Mouse (Mus musculus): Measurements from ENCODE around the gene 2010111I01Rik.
"Not testable (repeated sequence)": the region's sequence is repeated elsewhere in the genome, so short reads cannot be mapped to it uniquely, and the experiment has no call there.

2010111I01Rik gene

DNA sequence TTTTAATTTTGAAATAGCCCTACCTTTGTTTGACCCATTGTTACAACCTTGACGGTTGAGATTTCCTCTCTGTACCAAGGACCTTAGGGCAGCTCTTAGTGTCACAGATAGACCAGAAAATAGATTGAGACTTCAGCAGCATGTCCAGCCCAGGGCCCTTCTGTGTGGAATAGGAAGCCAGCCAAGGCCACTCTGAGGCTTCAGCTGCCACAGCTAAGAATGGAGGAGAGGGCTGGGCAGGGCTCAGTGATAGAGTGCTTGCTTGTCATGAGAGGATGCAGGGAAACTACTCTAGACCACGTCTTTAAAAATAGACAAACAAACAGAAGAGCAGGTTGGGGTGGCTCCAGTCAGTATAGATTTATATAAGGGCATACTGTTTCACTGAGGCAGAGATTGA lies 234.9 kb downstream of the 2010111I01Rik start:
- DNase-seq (ENCODE audit: extremely low spot score) = no peak

DNA sequence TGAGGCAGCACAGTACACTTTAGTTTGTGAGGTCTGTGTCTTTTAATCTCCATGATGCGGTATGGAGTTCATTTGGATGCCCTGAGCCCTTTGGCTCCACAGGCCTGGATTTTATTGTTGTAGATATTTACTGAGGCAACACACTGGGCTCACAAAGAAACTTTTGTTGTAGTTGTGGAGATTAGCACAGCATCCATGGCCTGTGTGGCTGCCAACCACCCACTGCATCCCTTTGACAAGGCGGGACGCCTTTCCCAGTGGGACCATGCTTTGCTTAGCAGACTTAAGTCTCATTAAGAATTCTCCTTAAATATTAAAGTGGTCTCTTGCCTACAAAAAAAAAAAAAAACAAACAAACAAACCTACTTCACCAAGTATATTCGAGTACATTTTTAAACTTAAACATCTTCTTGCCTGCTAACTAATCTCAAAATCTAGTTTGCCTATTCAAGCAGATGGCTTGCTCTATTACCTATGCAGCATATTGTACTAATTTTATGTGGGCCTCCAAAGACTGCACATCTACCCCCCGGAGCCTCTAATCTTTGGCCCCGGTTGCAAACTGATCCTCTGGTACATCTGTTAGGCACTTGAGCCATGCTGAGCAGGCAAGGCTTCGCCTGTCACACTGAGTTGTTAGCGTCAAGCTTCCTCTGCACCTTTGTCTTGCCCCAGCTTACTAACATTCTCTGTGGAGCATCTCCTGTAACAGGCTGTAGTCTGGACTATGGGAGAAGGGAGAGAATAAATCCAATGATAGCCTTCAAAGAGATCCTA lies 239.0 kb downstream of the 2010111I01Rik start:
- DNase-seq (ENCODE audit: extremely low spot score) = no peak

DNA sequence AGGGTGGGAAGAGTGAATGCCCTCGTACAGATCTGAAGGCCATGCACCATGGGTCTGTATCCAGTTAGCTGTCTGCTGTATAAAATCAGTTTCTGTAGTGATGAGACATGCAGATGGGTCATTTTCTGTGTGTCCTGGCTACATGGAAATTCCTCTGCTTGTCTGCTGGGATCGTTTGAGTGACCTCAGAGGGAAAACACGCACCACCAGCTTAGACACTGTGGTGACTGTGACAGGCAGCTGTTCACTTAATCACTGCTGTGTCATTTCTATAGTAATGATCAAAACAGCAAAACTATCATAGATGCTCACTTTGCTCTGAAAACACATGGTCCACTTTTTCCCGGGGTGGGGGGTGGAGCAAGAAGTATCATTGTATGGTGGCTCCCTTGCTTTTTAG lies 241.1 kb downstream of the 2010111I01Rik start:
- no peak for DNase-seq (ENCODE audit: extremely low spot score)

DNA sequence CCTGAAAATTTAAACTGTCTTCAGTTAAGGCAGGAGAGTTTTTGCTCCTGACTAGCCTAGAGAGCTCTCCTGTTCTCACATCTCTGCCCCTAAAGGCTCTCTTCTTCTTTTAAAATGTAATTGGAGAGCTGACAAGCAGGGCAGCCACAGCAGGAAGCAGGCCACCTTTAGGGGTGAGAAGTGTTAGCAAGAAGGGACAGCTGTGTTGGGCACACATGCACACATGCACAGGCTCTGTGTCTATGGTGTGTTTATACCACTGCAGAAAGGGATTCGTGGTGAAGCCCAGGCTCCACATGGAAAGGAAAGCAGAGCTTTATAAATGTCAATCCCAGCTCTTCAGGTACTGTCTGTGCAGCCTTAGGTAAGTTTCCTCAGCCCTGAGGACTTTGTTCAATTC lies 241.7 kb downstream of the 2010111I01Rik start:
- no peak for DNase-seq (ENCODE audit: extremely low spot score)

DNA sequence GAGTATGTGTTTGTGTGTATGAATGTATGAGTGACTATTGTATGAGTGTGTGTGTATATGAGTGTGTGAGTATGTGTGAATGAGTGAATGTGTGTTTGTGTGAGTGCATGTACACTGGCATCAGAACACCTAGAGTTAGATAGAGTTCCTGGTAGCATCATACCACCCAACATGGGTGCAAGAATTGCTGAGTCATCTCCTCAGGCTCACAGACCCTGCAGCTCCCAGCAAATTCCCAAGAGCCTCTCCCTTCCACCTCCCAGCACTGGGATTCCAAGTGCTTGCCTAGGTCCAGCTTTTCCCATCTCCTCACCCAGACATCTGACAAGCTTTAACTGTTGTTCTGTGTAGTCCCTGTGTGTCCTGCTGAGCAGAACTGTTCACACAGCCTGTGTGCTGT lies 251.8 kb downstream of the 2010111I01Rik start:
- no peak for DNase-seq (ENCODE audit: extremely low spot score)

DNA sequence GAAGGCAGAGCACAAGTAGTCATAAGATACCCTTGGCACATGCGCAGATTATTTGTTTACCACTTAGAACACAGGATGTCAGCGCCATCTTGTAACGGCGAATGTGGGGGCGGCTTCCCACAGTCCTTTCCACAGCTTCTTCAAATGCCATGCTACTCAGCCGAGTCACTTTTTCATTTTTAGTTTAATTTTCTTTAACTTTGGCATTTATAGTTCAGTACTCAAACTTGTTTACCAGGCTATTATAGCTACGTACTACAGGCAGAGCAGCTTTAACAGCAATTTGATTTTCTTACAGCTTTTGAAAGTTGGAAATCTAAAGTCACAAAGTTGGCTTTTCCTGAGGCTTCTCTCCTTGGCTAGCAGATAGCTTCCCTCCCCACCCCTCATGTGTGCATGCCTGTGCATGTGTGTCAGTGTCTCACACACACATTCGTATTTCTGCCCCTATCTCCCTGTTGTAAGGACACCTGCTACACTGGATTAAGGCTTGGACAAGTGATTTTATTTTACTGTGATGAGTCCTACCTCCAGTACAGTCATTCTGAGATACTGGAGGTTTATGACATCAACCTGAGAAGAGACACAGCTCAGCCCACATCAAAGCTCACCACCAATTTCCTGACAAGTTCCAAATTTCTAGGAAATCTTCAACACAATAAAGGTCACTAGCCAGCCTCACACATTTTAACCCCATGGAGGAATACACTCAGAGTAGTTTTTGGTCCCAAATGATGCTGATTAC lies 258.5 kb downstream of the 2010111I01Rik start:
- DNase-seq (ENCODE audit: extremely low spot score) = no peak

DNA sequence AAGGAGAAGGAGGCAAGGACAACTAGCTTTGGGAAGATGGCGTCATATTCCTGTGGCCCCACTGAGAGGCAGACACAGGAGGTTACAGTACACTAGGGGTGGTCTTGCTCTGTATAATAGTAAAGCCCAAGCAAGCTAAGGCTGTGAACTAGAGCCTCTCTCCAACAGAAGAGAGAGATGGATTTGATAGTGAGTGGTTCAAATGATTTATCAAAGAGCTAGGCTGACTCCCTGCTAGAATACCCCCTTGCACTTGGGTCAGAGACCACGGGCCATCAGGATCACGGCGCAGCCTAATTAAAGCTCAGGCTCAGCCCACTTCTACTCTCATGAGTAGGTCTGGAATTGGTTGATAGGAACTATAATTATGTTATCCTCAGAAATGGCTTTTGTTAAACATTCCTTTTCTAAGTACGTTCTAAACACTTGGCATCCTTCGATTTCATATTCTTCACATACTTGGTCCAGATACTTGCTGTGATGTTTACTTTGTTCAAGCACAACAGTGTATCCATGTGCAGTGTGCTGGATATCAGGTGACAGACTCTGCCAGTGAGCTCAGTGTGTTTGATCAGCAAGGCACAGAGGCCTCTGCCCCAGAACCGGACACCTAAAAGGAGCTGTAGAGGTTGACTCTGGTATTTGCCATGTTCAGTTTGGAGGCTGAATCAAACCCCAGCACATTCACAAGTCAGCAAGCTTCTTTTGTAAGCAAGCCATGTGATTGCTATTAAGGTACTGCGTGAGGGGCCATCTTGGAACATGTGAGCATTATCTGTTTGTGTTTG lies 261.3 kb downstream of the 2010111I01Rik start:
- no peak for DNase-seq (ENCODE audit: extremely low spot score)

DNA sequence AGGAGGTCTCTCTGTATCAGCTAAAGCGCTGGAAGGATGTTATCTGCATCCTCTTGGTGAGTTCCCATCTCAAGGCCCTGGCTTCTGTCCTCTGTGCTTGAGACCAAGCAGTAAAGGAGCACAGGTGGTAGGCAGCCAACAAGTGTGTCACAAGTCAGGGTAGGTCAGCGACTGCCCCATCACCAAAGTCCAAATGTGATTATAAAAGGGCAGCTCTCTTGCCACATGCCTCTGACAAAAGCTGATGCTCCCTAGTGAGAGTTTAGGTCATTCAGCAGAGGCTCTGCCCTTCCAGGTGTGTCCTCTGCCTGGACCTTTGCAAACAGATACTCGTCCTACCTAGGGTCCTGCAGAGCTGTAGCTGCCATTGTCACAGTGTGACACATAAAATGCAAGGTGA lies 263.1 kb downstream of the 2010111I01Rik start:
- DNase-seq (ENCODE audit: extremely low spot score) = no peak

DNA sequence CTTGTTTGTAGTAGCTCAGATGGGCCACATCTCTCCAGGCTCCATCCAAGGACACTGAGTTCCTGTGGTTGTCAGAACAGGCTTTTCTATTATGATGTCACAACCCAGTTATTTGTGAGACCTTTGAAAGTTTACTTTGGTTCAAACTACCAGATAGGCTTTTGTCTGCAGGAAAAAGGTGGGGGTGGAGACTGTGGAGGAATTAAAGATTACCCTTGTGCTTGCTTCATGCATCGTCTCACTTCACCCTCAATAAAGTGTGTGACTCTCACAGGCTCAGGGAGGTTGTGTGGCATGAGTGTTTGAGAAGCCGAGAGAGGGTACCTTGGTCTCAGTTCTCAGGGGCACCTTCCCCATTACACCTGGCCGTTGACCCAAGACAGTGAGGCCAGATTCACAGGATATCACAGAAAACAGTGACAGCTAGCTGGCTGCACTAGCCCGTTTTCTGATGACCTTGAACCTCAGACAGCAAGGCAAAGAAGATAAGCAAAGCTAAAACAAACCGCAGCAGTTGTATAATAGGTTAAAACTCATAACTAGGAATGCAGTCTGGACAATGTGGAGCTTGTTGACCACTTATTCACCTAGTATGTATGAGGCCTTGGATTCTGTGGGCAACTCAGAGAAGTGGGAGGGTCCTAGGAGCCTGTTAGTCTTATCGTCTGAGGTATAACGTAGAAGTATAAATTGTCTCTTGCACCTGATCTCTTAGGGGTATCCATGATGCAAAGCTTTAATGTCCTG lies 266.4 kb downstream of the 2010111I01Rik start:
- no peak for DNase-seq (ENCODE audit: extremely low spot score)

DNA sequence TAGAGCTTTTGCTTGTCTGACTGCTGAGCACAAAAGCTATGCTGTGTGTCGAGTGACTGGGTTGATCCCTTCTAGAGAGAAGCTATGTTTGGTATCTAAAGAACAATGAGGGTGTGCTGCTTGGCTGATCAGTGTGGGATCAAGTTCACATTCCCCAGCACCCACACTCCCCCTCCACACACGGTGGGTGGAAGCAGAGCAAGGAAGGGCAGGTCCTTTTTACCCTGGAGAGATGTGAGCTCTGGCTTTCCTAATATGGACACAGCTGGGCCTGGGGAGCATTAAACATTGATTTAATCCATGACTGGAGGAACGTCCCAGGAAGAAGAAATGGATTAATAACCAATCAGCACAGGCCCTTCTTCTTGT lies 267.0 kb downstream of the 2010111I01Rik start:
- no peak for DNase-seq (ENCODE audit: extremely low spot score)

DNA sequence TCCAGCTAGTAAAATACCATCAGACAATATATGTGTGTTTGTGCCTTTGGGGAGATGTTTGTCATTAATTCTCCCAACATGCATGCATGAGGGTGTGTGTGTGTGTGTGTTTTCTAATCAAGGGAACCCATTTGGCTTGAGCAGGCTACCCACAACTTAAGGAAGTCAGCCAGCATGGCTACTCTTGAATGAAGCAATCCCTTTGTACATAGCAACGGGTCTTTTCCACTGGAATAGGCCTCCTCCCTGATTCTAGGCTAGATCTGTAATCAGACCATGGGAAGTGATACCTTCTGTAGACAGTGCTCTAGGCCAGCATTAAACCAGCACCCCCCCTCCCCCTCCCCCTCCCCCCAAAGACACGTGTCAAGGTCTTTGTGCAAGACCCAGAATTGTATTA lies 267.9 kb downstream of the 2010111I01Rik start:
- DNase-seq (ENCODE audit: extremely low spot score) = no peak

DNA sequence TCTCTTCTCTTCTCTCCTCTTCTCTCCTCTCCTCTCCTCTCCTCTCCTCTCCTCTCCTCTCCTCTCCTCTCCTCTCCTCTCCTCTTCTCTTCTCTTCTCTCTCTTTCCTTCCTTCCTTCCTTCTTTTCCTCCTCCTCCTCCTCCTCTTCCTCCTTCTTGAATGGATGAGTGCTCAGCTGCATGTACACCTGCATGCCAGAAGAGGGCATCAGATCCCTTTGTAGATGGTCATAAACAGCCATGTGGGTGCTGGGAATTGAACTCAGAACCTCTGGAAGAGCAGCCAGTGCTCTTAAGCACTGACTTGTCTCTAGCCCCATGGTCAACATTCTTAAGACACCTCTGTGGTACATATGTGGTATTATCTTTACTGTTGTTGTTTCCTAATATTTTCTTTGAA lies 269.8 kb downstream of the 2010111I01Rik start:
- not testable (repeated sequence) for DNase-seq (ENCODE audit: extremely low spot score)

DNA sequence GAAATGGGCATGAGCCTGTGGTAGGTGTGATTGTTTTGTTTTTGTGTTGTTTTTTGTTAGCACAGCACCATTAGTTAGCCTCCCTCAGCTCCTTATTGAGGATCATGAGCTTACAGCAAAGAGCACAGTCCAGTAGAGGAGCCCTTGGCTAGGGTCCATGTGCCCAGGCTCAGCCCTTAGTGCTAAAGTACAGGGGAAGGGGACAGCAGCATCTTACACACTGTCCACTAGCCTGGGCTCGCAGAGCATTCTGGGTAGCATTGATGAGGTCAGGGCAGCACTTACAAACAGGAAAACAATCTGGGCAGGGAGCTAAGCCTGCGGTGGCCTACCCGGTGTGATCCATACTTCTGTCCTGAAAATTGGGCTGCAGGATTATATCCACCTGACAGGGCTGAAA lies 270.9 kb downstream of the 2010111I01Rik start:
- DNase-seq (ENCODE audit: extremely low spot score) = no peak

DNA sequence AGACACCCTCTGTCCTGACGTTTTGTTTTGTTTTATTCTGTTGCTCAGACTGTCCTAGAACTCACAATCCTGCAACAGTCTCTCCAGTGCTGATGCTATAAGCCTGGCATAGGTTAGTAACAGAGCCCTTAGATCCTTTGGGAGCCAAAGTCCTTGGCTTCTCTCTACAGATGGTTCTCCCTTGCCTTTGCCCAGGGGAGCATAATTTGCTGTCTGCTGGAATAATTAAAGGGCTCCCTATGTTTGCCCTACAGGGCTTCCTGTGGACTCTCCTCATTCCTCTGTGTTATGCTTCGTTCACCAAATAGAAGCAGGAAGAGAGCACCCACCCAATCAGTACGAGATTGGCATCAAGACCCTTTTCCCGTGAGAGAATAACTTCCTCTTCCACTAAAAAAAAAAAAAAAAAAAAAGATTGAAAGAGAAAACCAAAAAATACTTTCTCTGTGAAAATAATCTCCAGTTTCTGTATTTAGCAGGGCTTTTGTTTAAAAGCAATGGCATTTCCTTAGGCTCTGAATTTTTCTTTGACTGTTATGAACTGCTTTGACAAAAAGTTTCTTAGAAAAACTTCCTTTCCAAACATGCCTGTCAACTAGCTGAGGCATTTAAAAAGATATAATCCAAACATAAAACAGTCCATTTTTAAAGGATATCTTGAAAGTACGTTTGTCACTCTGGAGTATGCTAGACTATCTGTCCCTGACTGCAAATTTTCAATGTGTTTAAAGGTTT lies 271.6 kb downstream of the 2010111I01Rik start:
- DNase-seq (ENCODE audit: extremely low spot score) = no peak

DNA sequence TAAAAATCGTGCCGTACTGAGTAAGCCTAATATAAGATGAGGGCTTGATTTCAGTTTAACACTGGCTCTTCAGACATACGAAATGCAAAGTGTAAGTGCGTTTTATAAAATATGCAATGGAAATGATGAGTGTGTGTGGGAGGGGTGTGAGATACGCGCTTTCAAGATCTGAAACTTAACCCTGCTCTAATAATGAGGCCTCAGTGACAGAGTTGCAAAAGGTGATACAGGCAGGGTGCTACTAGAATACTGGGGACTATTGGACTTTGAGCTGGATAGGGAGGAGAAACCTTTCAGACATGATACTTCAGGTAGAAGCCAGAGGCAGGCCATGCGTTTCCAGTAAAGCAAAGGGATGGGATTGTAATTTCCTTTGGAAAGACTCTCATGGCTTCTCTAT lies 273.4 kb downstream of the 2010111I01Rik start:
- DNase-seq (ENCODE audit: extremely low spot score) = no peak

DNA sequence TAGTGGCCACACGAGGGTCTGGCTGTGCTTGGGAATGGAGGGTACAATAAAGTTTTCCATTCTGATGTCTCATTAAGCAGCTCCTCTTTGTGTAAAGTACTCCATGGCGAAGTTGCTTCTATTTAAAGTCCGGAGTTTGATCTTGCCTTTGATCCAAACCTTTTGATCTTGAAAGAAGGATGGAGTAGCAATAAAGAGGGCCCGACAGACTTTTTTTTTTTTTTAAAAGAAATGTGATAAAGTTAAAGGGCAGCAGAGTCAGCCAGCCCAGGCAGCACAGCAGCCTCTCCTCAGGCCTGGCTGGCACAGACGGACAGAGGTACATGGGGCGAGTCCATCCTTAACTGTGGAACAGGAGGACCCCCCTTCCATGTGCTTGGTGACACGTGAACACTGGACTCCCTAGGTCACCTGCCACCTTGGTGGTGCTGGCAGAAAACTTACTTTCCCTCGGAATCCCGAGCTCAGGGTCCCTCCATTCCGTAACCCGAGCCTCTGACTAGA lies 274.7 kb downstream of the 2010111I01Rik start:
- DNase-seq (ENCODE audit: extremely low spot score) = no peak

DNA sequence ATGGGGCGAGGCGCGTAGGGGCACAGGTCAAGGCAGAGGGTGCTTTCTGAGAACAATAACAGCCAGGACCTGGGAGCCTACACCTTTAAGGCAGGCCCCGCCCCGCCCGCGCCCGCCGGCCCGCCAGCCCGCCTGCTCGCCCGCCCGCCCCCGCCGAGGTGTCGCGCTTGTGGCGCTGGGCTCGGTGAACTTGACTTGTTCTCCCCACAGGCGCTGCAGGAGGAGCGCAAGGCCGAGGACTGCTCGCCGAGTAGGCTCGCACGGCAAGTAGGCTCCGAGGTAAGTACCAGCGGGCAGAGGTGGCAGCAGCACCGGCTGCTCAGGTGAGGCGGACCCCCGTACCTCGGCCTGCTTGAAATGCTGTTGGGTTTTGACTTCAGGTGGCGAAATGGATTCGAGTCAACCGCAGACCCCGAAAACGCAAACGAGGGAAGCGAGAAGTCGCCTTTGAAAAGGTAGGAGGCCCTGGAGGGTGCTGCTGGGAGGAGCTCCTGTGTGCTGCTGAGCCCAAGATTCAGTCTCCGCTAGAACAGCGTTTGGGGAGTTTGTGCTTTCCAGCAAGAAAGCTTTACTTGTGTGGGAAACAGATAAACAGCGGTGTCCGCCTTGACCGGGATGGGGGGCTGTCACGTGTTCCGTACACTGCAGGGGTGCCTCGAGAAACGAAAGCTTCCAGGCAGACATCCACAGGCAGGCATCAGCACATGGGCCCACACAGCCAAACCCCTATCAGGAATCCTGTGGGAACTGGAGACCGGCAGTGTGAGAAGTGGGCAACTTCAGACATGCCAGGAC lies 275.4 kb downstream of the 2010111I01Rik start:
- peak; percentile 71 for DNase-seq (ENCODE audit: extremely low spot score)

DNA sequence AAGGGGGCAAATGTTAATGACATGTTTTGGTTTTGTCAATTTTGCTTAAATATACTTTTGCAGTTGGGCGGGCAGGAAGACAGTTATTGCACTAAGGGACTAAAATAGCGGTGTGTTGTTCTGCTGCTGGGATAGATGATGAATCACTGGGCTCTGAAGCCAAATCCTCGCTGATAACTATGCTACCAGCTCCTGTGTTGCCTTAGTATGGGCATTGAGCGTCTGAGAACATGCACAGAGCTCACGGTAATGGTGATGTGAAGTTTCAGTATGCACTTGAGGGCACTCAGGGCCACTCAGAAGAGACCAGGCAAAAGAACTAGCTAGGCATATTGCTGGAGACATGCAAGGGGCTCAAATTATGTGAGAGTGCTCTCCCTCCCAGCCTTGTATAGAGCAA lies 276.1 kb downstream of the 2010111I01Rik start:
- DNase-seq (ENCODE audit: extremely low spot score) = no peak

DNA sequence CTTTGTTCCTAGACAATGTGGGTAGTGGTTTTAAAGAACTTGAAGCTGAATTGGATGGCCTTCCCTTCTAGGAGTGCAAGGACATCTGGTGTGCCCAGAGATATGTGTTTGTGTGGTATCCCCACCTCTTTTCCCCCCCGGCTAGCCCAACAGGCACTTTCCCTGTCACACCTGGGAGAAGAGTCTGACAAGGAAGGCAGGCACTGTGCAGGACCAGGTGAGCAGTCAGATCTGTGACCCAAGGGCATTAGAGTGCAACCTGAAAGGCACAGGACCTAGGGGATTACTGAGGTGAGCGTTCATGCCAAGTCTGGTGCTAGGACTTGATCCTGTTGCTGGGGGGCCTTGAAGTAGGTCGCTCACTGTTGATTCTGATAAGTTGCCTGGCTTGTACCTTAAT lies 277.0 kb downstream of the 2010111I01Rik start:
- DNase-seq (ENCODE audit: extremely low spot score) = no peak

Data from embryo, embryonic 9.5 days (tissue).